Mouse (Mus musculus) liver, embryonic 11.5 days (tissue): ENCODE data around the gene Ifit2. TPM values are rescaled to one million over a fixed set of nuclear protein-coding genes. Genes with fewer than 3 reads are reported as not detected.
"Not testable (repeated sequence)": the region's sequence is repeated elsewhere in the genome, so short reads cannot be mapped to it uniquely, and the experiment has no call there.

Experiments
- ATAC-seq: fragments of 200-750 bp; cut with Nextera tagmentation; replicated peaks from 2 replicates; pipeline ENCODE4 v1.8.0; 2017; ENCODE audit warnings: moderate number of reproducible peaks, mild to moderate bottlenecking, moderate TSS enrichment, moderate library complexity; ENCODE audit not compliant: low FRiP score
- DNase-seq: peaks from one replicate; pipeline ENCODE4 v3.0.0-alpha.2; 2017; ENCODE audit warnings: low spot score
- H3K27ac ChIP-seq: fragments of 300-500 bp; sonication (generic); 2 replicates; pipeline ENCODE4 v1.5.1; 2014; ENCODE audit warnings: mild to moderate bottlenecking, low read depth, low read length, control low read depth
- H3K27me3 ChIP-seq: fragments of 300-500 bp; sonication (generic); replicated peaks from 2 replicates; pipeline ENCODE4 v1.6.1; 2014; ENCODE audit warnings: low read length, mixed read lengths; ENCODE audit not compliant: control insufficient read depth, insufficient read depth
- H3K36me3 ChIP-seq: fragments of 300-500 bp; sonication (generic); 2 replicates; pipeline ENCODE4 v1.6.1; 2014; ENCODE audit warnings: mild to moderate bottlenecking, low read length, moderate library complexity, mixed read lengths; ENCODE audit not compliant: control insufficient read depth, insufficient read depth
- H3K4me1 ChIP-seq: fragments of 300-500 bp; sonication (generic); replicated peaks from 2 replicates; pipeline ENCODE4 v1.6.1; 2014; ENCODE audit warnings: low read length, mixed read lengths; ENCODE audit not compliant: control insufficient read depth, insufficient read depth
- H3K4me2 ChIP-seq: fragments of 300-500 bp; sonication (generic); 2 replicates; pipeline ENCODE4 v1.6.1; 2014; ENCODE audit warnings: mild to moderate bottlenecking, control low read depth, moderate library complexity
- H3K4me3 ChIP-seq: fragments of 300-500 bp; sonication (generic); 2 replicates; pipeline ENCODE4 v1.5.1; 2014; ENCODE audit warnings: low read depth, low read length, control low read depth
- H3K9ac ChIP-seq: fragments of 300-500 bp; sonication (generic); 2 replicates; pipeline ENCODE4 v1.6.1; 2014; ENCODE audit warnings: low read depth, low read length, control low read depth
- H3K9me3 ChIP-seq: fragments of 300-500 bp; sonication (generic); 2 replicates; pipeline ENCODE4 v1.6.1; 2016; ENCODE audit warnings: low read length, inconsistent platforms, mixed read lengths; ENCODE audit not compliant: control insufficient read depth
- WGBS: fragments of 180-500 bp; shearing (Covaris S2); extraction: QIAGEN DNeasy Blood & Tissue Kit; methylation state at CpG from one replicate; pipeline ENCODE4 v1.1.7; 2014; 5-methylcytosine and 5-hydroxymethylcytosine counted together
- polyA plus RNA-seq: library from polyadenylated mRNA; unstranded; fragments of >200 nt; fragmentation: Nextera tagmentation; extraction: Ambion mirVana; gene quantifications from 2 replicates; pipeline ENCODE4 v1.2.1, GENCODE M21; 2014

Ifit2 gene
- polyA plus RNA-seq, 1 experiment from 2014 or later = 5.8 TPM

GRCm38 (mm10) chr19:34571080-34571479, 20.6 kb downstream of the Ifit2 start:
- Histone ChIP-seq H3K36me3 (no peaks in the 10 kb centered on the region), H3K27ac (no peak overlapping the region), H3K4me3 (no peak overlapping the region), H3K4me2 (no peak overlapping the region), H3K9ac (no peak overlapping the region), H3K9me3 (no peaks in the 10 kb centered on the region), H3K27me3 (no peaks in the 10 kb centered on the region), H3K4me1 (no peaks in the 10 kb centered on the region)
- 85% methylated on average over 1 of the region's 1 CpGs for WGBS
- DNase-seq (no peak), ATAC-seq (no peak)

- no peak overlapping the region for H3K4me2 ChIP-seq
- H3K9me3 ChIP-seq = no peaks in the 10 kb centered on the region
- no peaks in the 10 kb centered on the region for H3K4me1 ChIP-seq
- H3K36me3 ChIP-seq = no peaks in the 10 kb centered on the region
- WGBS = 90% methylated on average over 5 of the region's 5 CpGs
- no peak overlapping the region for H3K27ac ChIP-seq
- H3K4me3 ChIP-seq = no peak overlapping the region
- DNase-seq (no peak), ATAC-seq (no peak)
- H3K27me3 ChIP-seq = no peaks in the 10 kb centered on the region
- H3K9ac ChIP-seq = no peak overlapping the region
Observed at GRCm38 (mm10) chr19:34573650-34574049, 23.2 kb downstream of the Ifit2 start.

GRCm38 (mm10) chr19:34577121-34577520, 26.6 kb downstream of the Ifit2 start:
- no peaks in the 10 kb centered on the region for H3K4me1 ChIP-seq
- H3K4me2 ChIP-seq = no peak overlapping the region
- ATAC-seq (no peak), DNase-seq (no peak)
- H3K4me3 ChIP-seq = no peak overlapping the region
- no peaks in the 10 kb centered on the region for H3K9me3 ChIP-seq
- H3K36me3 ChIP-seq = no peaks in the 10 kb centered on the region
- no peaks in the 10 kb centered on the region for H3K27me3 ChIP-seq
- H3K9ac ChIP-seq = no peak overlapping the region
- H3K27ac ChIP-seq = no peak overlapping the region
- 72% methylated on average over 1 of the region's 1 CpGs for WGBS

- not testable (repeated sequence) for H3K4me3 ChIP-seq, H3K36me3 ChIP-seq, H3K9me3 ChIP-seq, ATAC-seq, H3K27ac ChIP-seq, DNase-seq, H3K9ac ChIP-seq, H3K4me2 ChIP-seq, H3K27me3 ChIP-seq, H3K4me1 ChIP-seq
- WGBS = 85% methylated on average over 2 of the region's 2 CpGs
Observed at GRCm38 (mm10) chr19:34582696-34583095, 32.2 kb downstream of the Ifit2 start.

GRCm38 (mm10) chr19:34583126-34583766, 32.8 kb downstream of the Ifit2 start, which contains the start of gene Ifit3:
TSS of gene Ifit3 (plus strand) at chr19:34583531.
- H3K36me3 ChIP-seq, H3K4me3 ChIP-seq, ATAC-seq, H3K4me1 ChIP-seq, H3K9ac ChIP-seq, H3K27me3 ChIP-seq, H3K9me3 ChIP-seq, H3K27ac ChIP-seq, DNase-seq, H3K4me2 ChIP-seq: not testable (repeated sequence)
- 34% methylated on average over 2 of the region's 2 CpGs for WGBS

GRCm38 (mm10) chr19:34585740-34586458, 35.4 kb downstream of the Ifit2 start:
- not testable (repeated sequence) for H3K9ac ChIP-seq, H3K27ac ChIP-seq, H3K4me2 ChIP-seq, H3K4me3 ChIP-seq, DNase-seq, H3K9me3 ChIP-seq, H3K4me1 ChIP-seq, H3K27me3 ChIP-seq, ATAC-seq, H3K36me3 ChIP-seq
- WGBS = 71% methylated on average over 5 of the region's 5 CpGs

GRCm38 (mm10) chr19:34587898-34588692, 37.6 kb downstream of the Ifit2 start:
- H3K9me3 ChIP-seq, H3K4me3 ChIP-seq, ATAC-seq, H3K4me2 ChIP-seq, H3K36me3 ChIP-seq, DNase-seq, H3K27ac ChIP-seq, H3K9ac ChIP-seq, H3K27me3 ChIP-seq, H3K4me1 ChIP-seq: not testable (repeated sequence)
- WGBS = 67% methylated on average over 6 of the region's 12 CpGs

- no peak for ATAC-seq
- no peak overlapping the region for H3K4me2 ChIP-seq
- H3K27ac ChIP-seq = no peak overlapping the region
- no peaks in the 10 kb centered on the region for H3K27me3 ChIP-seq
- H3K9ac ChIP-seq = no peak overlapping the region
- H3K4me1 ChIP-seq = no peaks in the 10 kb centered on the region
- no peak overlapping the region for H3K4me3 ChIP-seq
- no peaks in the 10 kb centered on the region for H3K36me3 ChIP-seq
- H3K9me3 ChIP-seq = no peaks in the 10 kb centered on the region
- no peak for DNase-seq
Observed at GRCm38 (mm10) chr19:34588959-34589358, 38.5 kb downstream of the Ifit2 start.
